Mouse (Mus musculus) left cerebral cortex, adult 18-20 months (tissue): ENCODE measurements around the gene Trip4. TPM values are rescaled to one million over a fixed set of nuclear protein-coding genes. Genes with fewer than 3 reads are reported as not detected.

Experiments used
- DNase-seq, 2 experiments: peaks; one replicate each; pipeline ENCODE4 v3.0.0; 2021 to 2022; ENCODE audit warnings: low spot score in 2 of 2, mixed read lengths in 1 of 2
- total RNA-seq, 2 experiments: library from RNA; stranded (reverse); gene quantifications; 2 replicates each; pipeline ENCODE4 v1.2.3; 2021

Trip4 gene
- total RNA-seq, 2 experiments from 2014 or later: 33.0 to 35.3 TPM

GRCm38 (mm10) chr9:65836916-65837315 lies 71.7 kb downstream of the Trip4 start:
- no peak for DNase-seq

- DNase-seq: no peak
Observed at GRCm38 (mm10) chr9:65834628-65835354, 73.8 kb downstream of the Trip4 start.

GRCm38 (mm10) chr9:65833640-65834039 lies 75.0 kb downstream of the Trip4 start:
- no peak for DNase-seq

- no peak for DNase-seq
Observed at GRCm38 (mm10) chr9:65833230-65833629, 75.4 kb downstream of the Trip4 start.

GRCm38 (mm10) chr9:65832041-65832440 lies 76.6 kb downstream of the Trip4 start:
- no peak for DNase-seq

- DNase-seq: no peak
Observed at GRCm38 (mm10) chr9:65831164-65831563, 77.4 kb downstream of the Trip4 start.

- DNase-seq: peak; percentile 25 to 46
Observed at GRCm38 (mm10) chr9:65830255-65830654, 78.3 kb downstream of the Trip4 start.

- no peak for DNase-seq
Observed at GRCm38 (mm10) chr9:65829410-65829809, 79.2 kb downstream of the Trip4 start.

GRCm38 (mm10) chr9:65828511-65828910 lies 80.1 kb downstream of the Trip4 start:
- DNase-seq: no peak

GRCm38 (mm10) chr9:65828016-65828403 lies 80.6 kb downstream of the Trip4 start:
- DNase-seq: no peak

- DNase-seq: peak; percentile 95 to 97
Observed at GRCm38 (mm10) chr9:65827344-65828015, 81.1 kb downstream of the Trip4 start, which contains the start of gene Zfp609. TSS of gene Zfp609 (minus strand) at chr9:65827564.

GRCm38 (mm10) chr9:65826588-65827343 lies 81.8 kb downstream of the Trip4 start:
- DNase-seq: peak in 1 of 2 experiments; percentile 41

- no peak for DNase-seq
Observed at GRCm38 (mm10) chr9:65826226-65826587, 82.4 kb downstream of the Trip4 start.

- no peak for DNase-seq
Observed at GRCm38 (mm10) chr9:65823716-65824462, 84.7 kb downstream of the Trip4 start.

- DNase-seq: no peak
Observed at GRCm38 (mm10) chr9:65822011-65822410, 86.6 kb downstream of the Trip4 start.

GRCm38 (mm10) chr9:65820301-65820700 lies 88.3 kb downstream of the Trip4 start:
- DNase-seq: no peak

GRCm38 (mm10) chr9:65818402-65818801 lies 90.2 kb downstream of the Trip4 start:
- DNase-seq: no peak

GRCm38 (mm10) chr9:65812841-65813240 lies 95.8 kb downstream of the Trip4 start:
- no peak for DNase-seq

- no peak for DNase-seq
Observed at GRCm38 (mm10) chr9:65811784-65812183, 96.8 kb downstream of the Trip4 start.

- DNase-seq: no peak
Observed at GRCm38 (mm10) chr9:65807818-65808217, 100.8 kb downstream of the Trip4 start.

GRCm38 (mm10) chr9:65807251-65807650 lies 101.3 kb downstream of the Trip4 start:
- DNase-seq: no peak
